ENCODE assay signal across 8 mouse cellular contexts in the genomic region with DNA sequence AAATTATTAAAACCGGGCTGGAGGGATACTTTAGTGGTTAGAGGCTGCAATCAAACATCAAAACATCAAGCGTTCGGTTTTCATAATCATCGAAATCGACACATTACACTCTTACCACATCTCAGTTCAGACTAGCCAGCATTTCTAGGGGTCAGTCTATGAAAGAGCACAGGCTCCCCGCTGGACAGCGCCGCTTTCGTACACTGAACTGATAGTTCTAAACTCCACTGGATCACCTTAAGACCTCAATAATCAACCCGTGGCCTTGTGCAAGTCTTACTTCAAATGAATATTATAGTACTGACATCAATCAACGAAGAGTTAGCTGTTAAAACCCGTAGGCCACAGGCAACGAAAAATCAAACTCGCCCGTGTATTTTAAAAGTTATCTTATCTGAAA. TPM values are rescaled to one million over a fixed set of nuclear protein-coding genes. Genes with fewer than 3 reads are reported as not detected.
DNase-seq lines count a peak whose midpoint lies in the region; ATAC-seq and TF ChIP-seq lines count a peak whose summit lies in the region.

No protein-coding gene starts in this region.

- ATAC-seq in heart, postnatal 0 days (ENCODE audit: insufficient read depth, low read depth): no peak
- ATAC-seq in frontal cortex, adult (ENCODE audit: low TSS enrichment): no peak

- no peaks in the 10 kb centered on the region for H3K4me1 ChIP-seq in heart, embryonic 10.5 days
- H3K4me1 ChIP-seq in heart, postnatal 0 days (ENCODE audit: control insufficient read depth, insufficient read depth): no peaks in the 10 kb centered on the region

- no peak for DNase-seq in heart, embryonic 10.5 days (ENCODE audit: low spot score)
- DNase-seq in heart, postnatal 4 days: no peak
- peak; percentile 5 for DNase-seq in Muller cell, postnatal 12 days (ENCODE audit: inconsistent ontology term)
- no peak for DNase-seq in heart, postnatal 0 days (ENCODE audit: low spot score)
- peak; percentile 11 for DNase-seq in mesoderm, embryonic 11.5 days (ENCODE audit: low read depth, low spot score)
- no peak for DNase-seq in right cerebral cortex, postnatal 14 days
- no peak for DNase-seq in spleen, postnatal 36 days (ENCODE audit: low spot score in 2 of 2)

- no peak overlapping the region for H3K27ac ChIP-seq in heart, embryonic 10.5 days
- no peak overlapping the region for H3K27ac ChIP-seq in heart, postnatal 0 days (ENCODE audit: low read depth)

- TF ChIP-seq EP300 in heart, postnatal 0 days (IDR thresholded peaks at IDR 0.05; ENCODE audit: low read depth): no peak

- H3K9ac ChIP-seq in heart, postnatal 0 days (replicated peaks; ENCODE audit: low read depth, low read length): no peak overlapping the region

- peak overlapping the region; percentile 82 for H3K4me3 ChIP-seq in heart, embryonic 10.5 days
- peak overlapping the region; percentile 61 for H3K4me3 ChIP-seq in heart, postnatal 0 days (ENCODE audit: low read depth, low read length)

- TF ChIP-seq CTCF in heart, postnatal 0 days (IDR thresholded peaks at IDR 0.05; ENCODE audit: low read depth): no peak

- H3K27me3 ChIP-seq in heart, embryonic 10.5 days (ENCODE audit: insufficient read depth, poor library complexity, severe bottlenecking): no peaks in the 10 kb centered on the region
- H3K27me3 ChIP-seq in heart, postnatal 0 days (ENCODE audit: control insufficient read depth, insufficient read depth, low read length): no peaks in the 10 kb centered on the region; the same call in 1 of the 2 replicates

- H3K9me3 ChIP-seq in heart, embryonic 10.5 days: no peaks in the 10 kb centered on the region
- H3K9me3 ChIP-seq in heart, postnatal 0 days (replicated peaks; ENCODE audit: control insufficient read depth, low read length): no peaks in the 10 kb centered on the region

- peak overlapping the region; percentile 89 for H3K4me2 ChIP-seq in heart, postnatal 0 days (ENCODE audit: low read depth, low read length)

- WGBS in heart, embryonic 10.5 days: 32% methylated on average over 15 of the region's 15 CpGs
- 39% methylated on average over 15 of the region's 15 CpGs for WGBS in heart, postnatal 0 days

- no peaks in the 10 kb centered on the region for H3K36me3 ChIP-seq in heart, embryonic 10.5 days
- no peaks in the 10 kb centered on the region for H3K36me3 ChIP-seq in heart, postnatal 0 days (replicated peaks; ENCODE audit: control insufficient read depth, insufficient read depth, low read length)

RNA-seq across cellular contexts. Expression of gene Asns, which starts 1.0 kb away (rescaled TPM):
- polyA plus RNA-seq in heart, embryonic 10.5 days (2016; fragmentation: Nextera tagmentation; extraction: Ambion mirVana): 65.5 and 84.5 TPM in 2 replicates
- total RNA-seq in heart, postnatal 4 days (2021): 1 to 10 TPM; 8.5 to 9.1 TPM
- total RNA-seq in heart, postnatal 0 days (2014; rRNA removed; ENCODE audit: low replicate concordance): 8.5 and 16.3 TPM in 2 replicates
- 7.8 and 8.7 TPM in 2 replicates for polyA plus RNA-seq in heart, postnatal 0 days (2015; fragmentation: Nextera tagmentation; extraction: Ambion mirVana)

Comparison
In these comparisons a context has a peak if more than half of its experiments do, and no peak if none do; other contexts are left out.
1. DNase-seq: peak in Muller cell, postnatal 12 days (single experiment) and mesoderm, embryonic 11.5 days (single experiment); none in heart, embryonic 10.5 days (single experiment), heart, postnatal 4 days (single experiment), heart, postnatal 0 days (single experiment), right cerebral cortex, postnatal 14 days (single experiment) and spleen, postnatal 36 days (0 of 2).